Mouse (Mus musculus) embryonic fibroblast, embryonic 13.5 days (primary cell): ENCODE measurements around the gene Nphp1.

ENCODE experiments used
- CTCF ChIP-seq: IDR thresholded peaks from 2 replicates; pipeline ENCODE4 v1.5.1; 2011; ENCODE audit warnings: mild to moderate bottlenecking, control low read depth, low read length, moderate library complexity, borderline replicate concordance; ENCODE audit not compliant: insufficient read depth
- POLR2A ChIP-seq: IDR thresholded peaks from 2 replicates; pipeline ENCODE4 v1.6.1; 2011; ENCODE audit warnings: low read depth, mild to moderate bottlenecking, control low read depth, low read length, moderate library complexity

DNA sequence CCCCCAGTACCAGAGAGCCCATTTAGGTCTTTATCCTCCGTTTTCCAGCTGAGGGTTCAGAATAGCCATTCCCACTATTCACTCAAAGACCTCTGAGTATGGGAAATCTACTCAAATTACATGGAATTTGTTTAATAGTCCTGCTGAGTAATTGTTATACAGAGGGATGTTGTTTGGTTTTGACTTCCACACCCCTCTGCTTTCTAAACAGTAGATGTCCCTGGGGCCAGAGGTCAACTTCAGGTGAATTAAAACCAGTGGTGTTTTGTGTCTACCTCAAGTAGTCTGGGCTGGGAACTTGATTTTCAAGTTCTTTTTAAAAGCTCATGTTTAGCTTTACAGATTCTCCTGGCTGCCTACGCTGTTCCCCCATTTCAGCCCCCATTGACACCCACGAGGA is 74.0 kb downstream of the Nphp1 start:
- TF ChIP-seq CTCF (no peak), POLR2A (no peak)
